Mouse (Mus musculus) neural tube, embryonic 12.5 days (tissue): ENCODE measurements around the gene Mall. TPM values are rescaled to one million over a fixed set of nuclear protein-coding genes. Genes with fewer than 3 reads are reported as not detected.
A peak's percentile ranks its signal among the peaks of the same experiment; 100 is the strongest.

ENCODE experiments used
- ATAC-seq: fragments of 200-750 bp; cut with Nextera tagmentation; 2 replicates; pipeline ENCODE4 v1.8.0; 2017; ENCODE audit warnings: low read depth, mild to moderate bottlenecking, moderate TSS enrichment, moderate library complexity; ENCODE audit not compliant: low FRiP score
- H3K27ac ChIP-seq: fragments of 300-500 bp; sonication (generic); 2 replicates; pipeline ENCODE4 v1.5.1; 2016
- H3K27me3 ChIP-seq: fragments of 300-500 bp; sonication (generic); replicated peaks from 2 replicates; pipeline ENCODE4 v1.6.1; 2016; ENCODE audit warnings: mild to moderate bottlenecking
- H3K36me3 ChIP-seq: fragments of 300-500 bp; sonication (generic); 2 replicates; pipeline ENCODE4 v1.6.1; 2016; ENCODE audit warnings: mild to moderate bottlenecking
- H3K4me1 ChIP-seq: fragments of 300-500 bp; sonication (generic); 2 replicates; pipeline ENCODE4 v1.6.1; 2016
- H3K4me2 ChIP-seq: fragments of 300-500 bp; sonication (generic); replicated peaks from 2 replicates; pipeline ENCODE4 v1.6.1; 2016; ENCODE audit warnings: mild to moderate bottlenecking
- H3K4me3 ChIP-seq: fragments of 300-500 bp; sonication (generic); 2 replicates; pipeline ENCODE4 v1.5.1; 2016
- H3K9ac ChIP-seq: fragments of 300-500 bp; sonication (generic); 2 replicates; pipeline ENCODE4 v1.6.1; 2016; ENCODE audit warnings: mild to moderate bottlenecking
- H3K9me3 ChIP-seq: fragments of 300-500 bp; sonication (generic); 2 replicates; pipeline ENCODE4 v1.6.1; 2016; ENCODE audit warnings: mild to moderate bottlenecking
- WGBS: fragments of 180-500 bp; shearing (Covaris S2); methylation state at CpG from one replicate; pipeline ENCODE4 v1.1.7; 2016; 5-methylcytosine and 5-hydroxymethylcytosine counted together
- polyA plus RNA-seq: library from polyadenylated mRNA; unstranded; fragments of >200 nt; fragmentation: Nextera tagmentation; extraction: Ambion mirVana; gene quantifications from 2 replicates; pipeline ENCODE4 v1.2.1, GENCODE M21; 2016

Gene Mall
- polyA plus RNA-seq, result 1.0 and 1.1 TPM in 2 replicates

GRCm38 (mm10) chr2:127729671-127730070 lies at the start of gene Mall:
Gene Mall (minus strand): TSS chr2:127729932.
- peaks cover 6% of the 10 kb centered on the region; the same call in 1 of the 2 replicates for H3K4me1 ChIP-seq
- no peak for ATAC-seq
- no peaks in the 10 kb centered on the region for H3K36me3 ChIP-seq
- H3K4me2 ChIP-seq, result peak within 1 kb of the TSS; percentile 54
- H3K27ac ChIP-seq, result no peak within 1 kb of the TSS
- H3K9ac ChIP-seq, result 0 out of 2 replicates have a peak within 1 kb of the TSS, but pooled peaks have one; percentile 17
- WGBS, result 1% methylated on average over 24 of the region's 26 CpGs
- no peaks in the 10 kb centered on the region for H3K9me3 ChIP-seq
- peak within 1 kb of the TSS; percentile 16; the same call in 1 of the 2 replicates for H3K4me3 ChIP-seq
- peaks cover 23% of the 10 kb centered on the region for H3K27me3 ChIP-seq

- ATAC-seq, result no peak
- 82% methylated on average over 5 of the region's 5 CpGs for WGBS
- no peak overlapping the region for H3K4me2 ChIP-seq
- H3K27me3 ChIP-seq, result no peaks in the 10 kb centered on the region
- H3K4me1 ChIP-seq, result no peaks in the 10 kb centered on the region
- no peak overlapping the region for H3K27ac ChIP-seq
- H3K9me3 ChIP-seq, result no peaks in the 10 kb centered on the region
- H3K4me3 ChIP-seq, result no peak overlapping the region
- peaks cover 15% of the 10 kb centered on the region; the same call in 1 of the 2 replicates for H3K36me3 ChIP-seq
- H3K9ac ChIP-seq, result no peak overlapping the region
Observed at GRCm38 (mm10) chr2:127778451-127778850, 48.7 kb upstream of the Mall start.

- ATAC-seq, result peak; percentile 88
- Histone ChIP-seq H3K9ac (no peak overlapping the region), H3K4me3 (no peak overlapping the region), H3K36me3 (peaks cover 29% of the 10 kb centered on the region), H3K27ac (no peak overlapping the region), H3K27me3 (no peaks in the 10 kb centered on the region), H3K4me2 (no peak overlapping the region), H3K9me3 (no peaks in the 10 kb centered on the region), H3K4me1 (no peaks in the 10 kb centered on the region)
- 72% methylated on average over 3 of the region's 3 CpGs for WGBS
Observed at GRCm38 (mm10) chr2:127775013-127775412, 45.3 kb upstream of the Mall start.

- peak; percentile 86 for ATAC-seq
- Histone ChIP-seq H3K9ac (no peak overlapping the region), H3K4me1 (no peaks in the 10 kb centered on the region), H3K36me3 (peaks cover 32% of the 10 kb centered on the region), H3K27me3 (no peaks in the 10 kb centered on the region), H3K4me2 (no peak overlapping the region), H3K4me3 (no peak overlapping the region), H3K9me3 (no peaks in the 10 kb centered on the region), H3K27ac (peak overlapping the region; percentile 57; the same call in 1 of the 2 replicates)
- WGBS, result 21% methylated on average over 1 of the region's 1 CpGs
Observed at GRCm38 (mm10) chr2:127774578-127774941, 44.8 kb upstream of the Mall start.

- Histone ChIP-seq H3K27ac (peak overlapping the region; percentile 57), H3K4me3 (no peak overlapping the region), H3K9ac (no peak overlapping the region), H3K4me2 (peak overlapping the region; percentile 31), H3K9me3 (no peaks in the 10 kb centered on the region), H3K27me3 (no peaks in the 10 kb centered on the region), H3K36me3 (peaks cover 29% of the 10 kb centered on the region), H3K4me1 (no peaks in the 10 kb centered on the region)
- peak; percentile 74 for ATAC-seq
- WGBS, result 45% methylated on average over 15 of the region's 15 CpGs
Observed at GRCm38 (mm10) chr2:127773938-127774577, 44.3 kb upstream of the Mall start.

- WGBS, result 93% methylated on average over 5 of the region's 5 CpGs
- Histone ChIP-seq H3K36me3 (peaks cover 28% of the 10 kb centered on the region; the same call in 1 of the 2 replicates), H3K27ac (no peak overlapping the region), H3K9me3 (no peaks in the 10 kb centered on the region), H3K27me3 (no peaks in the 10 kb centered on the region), H3K4me1 (no peaks in the 10 kb centered on the region; the same call in 1 of the 2 replicates), H3K4me3 (no peak overlapping the region), H3K4me2 (no peak overlapping the region), H3K9ac (no peak overlapping the region)
- no peak for ATAC-seq
Observed at GRCm38 (mm10) chr2:127761587-127761986, 31.9 kb upstream of the Mall start.

- H3K4me2 ChIP-seq, result no peak overlapping the region
- no peak overlapping the region for H3K9ac ChIP-seq
- 78% methylated on average over 10 of the region's 10 CpGs for WGBS
- no peak for ATAC-seq
- peaks cover 28% of the 10 kb centered on the region; the same call in 1 of the 2 replicates for H3K36me3 ChIP-seq
- H3K9me3 ChIP-seq, result no peaks in the 10 kb centered on the region
- H3K4me3 ChIP-seq, result no peak overlapping the region
- no peaks in the 10 kb centered on the region for H3K27me3 ChIP-seq
- no peaks in the 10 kb centered on the region; the same call in 1 of the 2 replicates for H3K4me1 ChIP-seq
- H3K27ac ChIP-seq, result no peak overlapping the region
Observed at GRCm38 (mm10) chr2:127760429-127761000, 30.8 kb upstream of the Mall start.

GRCm38 (mm10) chr2:127760014-127760413 lies 30.3 kb upstream of the Mall start:
- Histone ChIP-seq H3K9me3 (no peaks in the 10 kb centered on the region), H3K27ac (no peak overlapping the region), H3K4me3 (no peak overlapping the region), H3K4me1 (no peaks in the 10 kb centered on the region; the same call in 1 of the 2 replicates), H3K27me3 (no peaks in the 10 kb centered on the region), H3K36me3 (peaks cover 28% of the 10 kb centered on the region; the same call in 1 of the 2 replicates), H3K4me2 (no peak overlapping the region), H3K9ac (no peak overlapping the region)
- 91% methylated on average over 6 of the region's 6 CpGs for WGBS
- no peak for ATAC-seq

GRCm38 (mm10) chr2:127759157-127759880 lies 29.6 kb upstream of the Mall start:
- Histone ChIP-seq H3K27ac (no peak overlapping the region), H3K9me3 (no peaks in the 10 kb centered on the region), H3K36me3 (peaks cover 24% of the 10 kb centered on the region; the same call in 1 of the 2 replicates), H3K9ac (no peak overlapping the region), H3K4me2 (no peak overlapping the region), H3K27me3 (no peaks in the 10 kb centered on the region), H3K4me1 (no peaks in the 10 kb centered on the region; the same call in 1 of the 2 replicates), H3K4me3 (no peak overlapping the region)
- 86% methylated on average over 5 of the region's 5 CpGs for WGBS
- ATAC-seq, result no peak

- Histone ChIP-seq H3K4me2 (no peak overlapping the region), H3K36me3 (peaks cover 18% of the 10 kb centered on the region; the same call in 1 of the 2 replicates), H3K9ac (no peak overlapping the region), H3K27ac (no peak overlapping the region), H3K27me3 (no peaks in the 10 kb centered on the region), H3K4me3 (no peak overlapping the region), H3K4me1 (no peaks in the 10 kb centered on the region; the same call in 1 of the 2 replicates), H3K9me3 (no peaks in the 10 kb centered on the region)
- no peak for ATAC-seq
- WGBS, result 30% methylated on average over 8 of the region's 8 CpGs
Observed at GRCm38 (mm10) chr2:127757171-127757570, 27.4 kb upstream of the Mall start.

- Histone ChIP-seq H3K4me3 (no peak overlapping the region), H3K9me3 (no peaks in the 10 kb centered on the region), H3K9ac (no peak overlapping the region), H3K27ac (no peak overlapping the region), H3K4me1 (no peaks in the 10 kb centered on the region; the same call in 1 of the 2 replicates), H3K4me2 (no peak overlapping the region), H3K36me3 (no peaks in the 10 kb centered on the region), H3K27me3 (no peaks in the 10 kb centered on the region)
- 94% methylated on average over 4 of the region's 4 CpGs for WGBS
- ATAC-seq, result no peak
Observed at GRCm38 (mm10) chr2:127754113-127754512, 24.4 kb upstream of the Mall start.
